Mouse (Mus musculus) bone marrow, adult 2 months (tissue): ENCODE results near the gene Itpk1.

Source experiments
- CTCF ChIP-seq: fragments of 200-500 bp; IDR thresholded peaks from 2 replicates; pipeline ENCODE4 v1.5.1; 2011; ENCODE audit warnings: low read length, control low read depth; ENCODE audit not compliant: control insufficient read depth, insufficient read depth
- POLR2A ChIP-seq: fragments of 200-500 bp; IDR thresholded peaks from 2 replicates; pipeline ENCODE4 v1.6.1; 2011; ENCODE audit warnings: low read depth, mild to moderate bottlenecking, control low read depth, low read length, borderline replicate concordance; ENCODE audit not compliant: control insufficient read depth

DNA sequence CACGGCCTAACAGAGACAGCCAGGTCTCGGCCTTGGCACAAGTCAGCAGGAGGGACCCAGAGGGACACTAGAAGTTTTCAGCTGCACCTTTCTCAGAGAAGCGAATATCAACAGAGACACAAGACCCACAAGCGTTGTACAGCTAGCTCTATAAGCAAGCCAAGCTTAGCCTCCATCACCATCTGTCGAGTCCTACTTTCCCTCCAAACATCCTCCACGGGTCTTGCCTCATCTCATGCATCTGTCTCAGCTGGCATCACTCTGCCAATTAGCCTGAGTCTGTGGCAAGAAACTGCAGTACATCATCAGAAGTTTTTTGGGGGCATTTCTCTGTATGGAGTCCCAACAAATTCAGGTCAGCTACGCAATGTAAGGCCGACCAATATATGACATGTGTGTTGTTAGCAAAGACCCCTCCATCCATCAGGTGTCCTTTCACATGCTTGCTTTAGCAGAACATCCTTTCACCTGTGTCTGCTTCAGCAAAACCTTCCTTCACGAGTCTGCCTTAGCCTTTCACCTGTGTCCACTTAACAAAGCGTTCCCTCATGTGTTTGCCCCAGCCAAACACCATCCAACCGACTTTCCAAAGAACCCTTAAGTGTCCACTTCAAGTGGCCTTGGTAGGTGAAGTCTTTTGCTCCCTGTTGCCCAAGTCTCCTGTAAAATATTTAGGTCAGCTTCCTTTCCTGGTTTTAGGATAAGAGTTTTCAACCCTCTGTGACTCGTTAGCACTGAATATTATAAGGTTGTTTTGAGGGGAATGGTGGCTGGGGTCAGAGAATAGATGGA lies 184.6 kb downstream of the Itpk1 start:
- TF ChIP-seq CTCF (no peak), POLR2A (no peak)
